Mouse (Mus musculus) forebrain, embryonic 13.5 days (tissue): ENCODE measurements around the gene Grcc10. TPM values are rescaled to one million over a fixed set of nuclear protein-coding genes. Genes with fewer than 3 reads are reported as not detected.
A peak's percentile ranks its signal among the peaks of the same experiment; 100 is the strongest.

Experiments used
- ATAC-seq: fragments of 200-750 bp; cut with Nextera tagmentation; 2 replicates; pipeline ENCODE4 v1.8.0; 2017
- H3K27ac ChIP-seq: fragments of 300-500 bp; sonication (generic); 2 replicates; pipeline ENCODE4 v1.5.1; 2015; ENCODE audit warnings: inconsistent platforms, mild to moderate bottlenecking, moderate library complexity
- H3K27me3 ChIP-seq: fragments of 300-500 bp; sonication (generic); 2 replicates; pipeline ENCODE4 v1.6.1; 2015; ENCODE audit warnings: mild to moderate bottlenecking, inconsistent platforms
- H3K36me3 ChIP-seq: fragments of 300-500 bp; sonication (generic); 2 replicates; pipeline ENCODE4 v1.6.1; 2015; ENCODE audit warnings: mild to moderate bottlenecking, inconsistent platforms; ENCODE audit not compliant: poor library complexity, severe bottlenecking
- H3K4me1 ChIP-seq: fragments of 300-500 bp; sonication (generic); 2 replicates; pipeline ENCODE4 v1.6.1; 2015; ENCODE audit warnings: inconsistent platforms
- H3K4me2 ChIP-seq: fragments of 300-500 bp; sonication (generic); 2 replicates; pipeline ENCODE4 v1.6.1; 2015; ENCODE audit warnings: inconsistent platforms, mild to moderate bottlenecking, moderate library complexity
- H3K4me3 ChIP-seq: fragments of 300-500 bp; sonication (generic); 2 replicates; pipeline ENCODE4 v1.5.1; 2015; ENCODE audit warnings: mild to moderate bottlenecking, inconsistent platforms
- H3K9ac ChIP-seq: fragments of 300-500 bp; sonication (generic); 2 replicates; pipeline ENCODE4 v1.6.1; 2015; ENCODE audit warnings: mild to moderate bottlenecking, inconsistent platforms
- H3K9me3 ChIP-seq: fragments of 300-500 bp; sonication (generic); replicated peaks from 2 replicates; pipeline ENCODE4 v1.6.1; 2016; ENCODE audit warnings: inconsistent platforms
- WGBS: fragments of 180-500 bp; shearing (Covaris S2); methylation state at CpG from one replicate; pipeline ENCODE4 v1.1.7; 2015; 5-methylcytosine and 5-hydroxymethylcytosine counted together
- polyA plus RNA-seq: library from polyadenylated mRNA; unstranded; fragments of >200 nt; fragmentation: Nextera tagmentation; extraction: Ambion mirVana; gene quantifications from 2 replicates; pipeline ENCODE4 v1.2.1, GENCODE M21; 2015

Grcc10 gene
- polyA plus RNA-seq, result 675 and 699 TPM in 2 replicates

- Histone ChIP-seq H3K4me2 (peak within 1 kb of the TSS; percentile 78), H3K9me3 (no peaks in the 10 kb centered on the region), H3K9ac (peak within 1 kb of the TSS; percentile 95), H3K27ac (peak within 1 kb of the TSS; percentile 100), H3K27me3 (no peaks in the 10 kb centered on the region), H3K4me1 (peaks cover 41% of the 10 kb centered on the region), H3K4me3 (peak within 1 kb of the TSS; percentile 67), H3K36me3 (peaks cover 38% of the 10 kb centered on the region)
- peak; percentile 85 for ATAC-seq
- under 1% methylated on average over 41 of the region's 41 CpGs for WGBS
Measured at GRCm38 (mm10) chr6:124740888-124741761, at the start of gene Grcc10. Gene Grcc10 (minus strand): TSS chr6:124741374.

- Histone ChIP-seq H3K27ac (no peak overlapping the region), H3K36me3 (no peaks in the 10 kb centered on the region), H3K9ac (no peak overlapping the region), H3K4me1 (no peaks in the 10 kb centered on the region), H3K27me3 (no peaks in the 10 kb centered on the region), H3K4me2 (no peak overlapping the region), H3K4me3 (no peak overlapping the region), H3K9me3 (no peaks in the 10 kb centered on the region)
- ATAC-seq, result no peak
- WGBS, result 80% methylated on average over 4 of the region's 4 CpGs
Measured at GRCm38 (mm10) chr6:124790121-124790520, 48.9 kb upstream of the Grcc10 start.

GRCm38 (mm10) chr6:124789519-124789918 is 48.3 kb upstream of the Grcc10 start:
- Histone ChIP-seq H3K4me1 (no peaks in the 10 kb centered on the region), H3K4me2 (no peak overlapping the region), H3K9me3 (no peaks in the 10 kb centered on the region), H3K36me3 (no peaks in the 10 kb centered on the region), H3K4me3 (no peak overlapping the region), H3K9ac (no peak overlapping the region), H3K27me3 (no peaks in the 10 kb centered on the region), H3K27ac (no peak overlapping the region)
- 81% methylated on average over 4 of the region's 4 CpGs for WGBS
- no peak for ATAC-seq

GRCm38 (mm10) chr6:124787722-124788121 is 46.5 kb upstream of the Grcc10 start:
- no peak for ATAC-seq
- H3K4me2 ChIP-seq, result no peak overlapping the region
- no peaks in the 10 kb centered on the region for H3K27me3 ChIP-seq
- 0 out of 2 replicates have a peak, but pooled peaks cover 1% of the 10 kb centered on the region for H3K4me1 ChIP-seq
- H3K9ac ChIP-seq, result no peak overlapping the region
- H3K36me3 ChIP-seq, result no peaks in the 10 kb centered on the region
- no peak overlapping the region for H3K27ac ChIP-seq
- 82% methylated on average over 10 of the region's 10 CpGs for WGBS
- no peak overlapping the region for H3K4me3 ChIP-seq
- no peaks in the 10 kb centered on the region for H3K9me3 ChIP-seq

- Histone ChIP-seq H3K4me1 (peaks cover 7% of the 10 kb centered on the region; the same call in 1 of the 2 replicates), H3K27ac (no peak overlapping the region), H3K27me3 (no peaks in the 10 kb centered on the region), H3K4me3 (no peak overlapping the region), H3K9ac (no peak overlapping the region), H3K36me3 (no peaks in the 10 kb centered on the region), H3K9me3 (no peaks in the 10 kb centered on the region), H3K4me2 (no peak overlapping the region)
- 53% methylated on average over 8 of the region's 8 CpGs for WGBS
- no peak for ATAC-seq
Measured at GRCm38 (mm10) chr6:124786756-124787420, 45.7 kb upstream of the Grcc10 start.

- no peak for ATAC-seq
- H3K9me3 ChIP-seq, result no peaks in the 10 kb centered on the region
- 27% methylated on average over 6 of the region's 6 CpGs for WGBS
- H3K4me1 ChIP-seq, result peaks cover 20% of the 10 kb centered on the region
- H3K9ac ChIP-seq, result no peak overlapping the region
- peaks cover 5% of the 10 kb centered on the region; the same call in 1 of the 2 replicates for H3K27me3 ChIP-seq
- H3K4me3 ChIP-seq, result no peak overlapping the region
- no peaks in the 10 kb centered on the region for H3K36me3 ChIP-seq
- peak overlapping the region; percentile 32; the same call in 1 of the 2 replicates for H3K4me2 ChIP-seq
- H3K27ac ChIP-seq, result no peak overlapping the region
Measured at GRCm38 (mm10) chr6:124782436-124782835, 41.3 kb upstream of the Grcc10 start.

- no peak overlapping the region for H3K9ac ChIP-seq
- no peak overlapping the region for H3K27ac ChIP-seq
- no peaks in the 10 kb centered on the region for H3K9me3 ChIP-seq
- H3K4me3 ChIP-seq, result no peak overlapping the region
- H3K4me2 ChIP-seq, result no peak overlapping the region
- H3K36me3 ChIP-seq, result no peaks in the 10 kb centered on the region
- H3K4me1 ChIP-seq, result peaks cover 20% of the 10 kb centered on the region
- ATAC-seq, result no peak
- WGBS, result 87% methylated on average over 7 of the region's 7 CpGs
- peaks cover 5% of the 10 kb centered on the region; the same call in 1 of the 2 replicates for H3K27me3 ChIP-seq
Measured at GRCm38 (mm10) chr6:124780917-124781316, 39.7 kb upstream of the Grcc10 start.

- H3K9me3 ChIP-seq, result no peaks in the 10 kb centered on the region
- peak; percentile 48; the same call in 1 of the 2 replicates for ATAC-seq
- H3K36me3 ChIP-seq, result no peaks in the 10 kb centered on the region
- 1% methylated on average over 10 of the region's 10 CpGs for WGBS
- peaks cover 5% of the 10 kb centered on the region; the same call in 1 of the 2 replicates for H3K27me3 ChIP-seq
- peak overlapping the region; percentile 39 for H3K4me3 ChIP-seq
- H3K27ac ChIP-seq, result 0 out of 2 replicates have a peak overlapping the region, but pooled peaks have one; percentile 1
- H3K9ac ChIP-seq, result peak overlapping the region; percentile 45
- peak overlapping the region; percentile 72 for H3K4me2 ChIP-seq
- peaks cover 20% of the 10 kb centered on the region for H3K4me1 ChIP-seq
Measured at GRCm38 (mm10) chr6:124779984-124780416, 38.8 kb upstream of the Grcc10 start.

- Histone ChIP-seq H3K27ac (0 out of 2 replicates have a peak within 1 kb of the TSS, but pooled peaks have one; percentile 1), H3K9me3 (no peaks in the 10 kb centered on the region), H3K4me1 (peaks cover 20% of the 10 kb centered on the region), H3K4me2 (peak within 1 kb of the TSS; percentile 72), H3K27me3 (peaks cover 5% of the 10 kb centered on the region; the same call in 1 of the 2 replicates), H3K4me3 (peak within 1 kb of the TSS; percentile 39), H3K9ac (peak within 1 kb of the TSS; percentile 45), H3K36me3 (no peaks in the 10 kb centered on the region)
- whole genome bisulfite sequencing, result 3% methylated on average over 23 of the region's 23 CpGs
- ATAC-seq, result peak; percentile 63; the same call in 1 of the 2 replicates
Measured at GRCm38 (mm10) chr6:124779222-124779983, 38.2 kb upstream of the Grcc10 start, which contains the start of gene Lrrc23. Gene Lrrc23 (minus strand): TSS chr6:124779727.

GRCm38 (mm10) chr6:124770511-124770910 is 29.3 kb upstream of the Grcc10 start:
- no peak for ATAC-seq
- Histone ChIP-seq H3K4me1 (peaks cover 25% of the 10 kb centered on the region), H3K27ac (no peak overlapping the region), H3K9ac (no peak overlapping the region), H3K27me3 (peaks cover 12% of the 10 kb centered on the region; the same call in 1 of the 2 replicates), H3K4me2 (no peak overlapping the region), H3K9me3 (no peaks in the 10 kb centered on the region), H3K4me3 (no peak overlapping the region), H3K36me3 (no peaks in the 10 kb centered on the region)
- WGBS, result 90% methylated on average over 15 of the region's 15 CpGs

- H3K27me3 ChIP-seq, result peaks cover 12% of the 10 kb centered on the region; the same call in 1 of the 2 replicates
- H3K4me1 ChIP-seq, result peaks cover 25% of the 10 kb centered on the region
- peak overlapping the region; percentile 49 for H3K4me3 ChIP-seq
- no peaks in the 10 kb centered on the region for H3K9me3 ChIP-seq
- ATAC-seq, result no peak; the same call in 1 of the 2 replicates
- H3K27ac ChIP-seq, result no peak overlapping the region
- peak overlapping the region; percentile 76 for H3K4me2 ChIP-seq
- 63% methylated on average over 7 of the region's 7 CpGs for WGBS
- H3K9ac ChIP-seq, result peak overlapping the region; percentile 68
- no peaks in the 10 kb centered on the region for H3K36me3 ChIP-seq
Measured at GRCm38 (mm10) chr6:124770013-124770412, 28.8 kb upstream of the Grcc10 start.
